Mouse (Mus musculus): Measurements from ENCODE around the gene Mapk3. TPM values are rescaled to one million over a fixed set of nuclear protein-coding genes. Genes with fewer than 3 reads are reported as not detected.

Gene Mapk3
- 29.3 TPM for total RNA-seq (2023)

GRCm38 (mm10) chr7:126759050-126759671 is at the start of gene Mapk3:
Mapk3 (plus strand) TSS chr7:126759601.

DNA sequence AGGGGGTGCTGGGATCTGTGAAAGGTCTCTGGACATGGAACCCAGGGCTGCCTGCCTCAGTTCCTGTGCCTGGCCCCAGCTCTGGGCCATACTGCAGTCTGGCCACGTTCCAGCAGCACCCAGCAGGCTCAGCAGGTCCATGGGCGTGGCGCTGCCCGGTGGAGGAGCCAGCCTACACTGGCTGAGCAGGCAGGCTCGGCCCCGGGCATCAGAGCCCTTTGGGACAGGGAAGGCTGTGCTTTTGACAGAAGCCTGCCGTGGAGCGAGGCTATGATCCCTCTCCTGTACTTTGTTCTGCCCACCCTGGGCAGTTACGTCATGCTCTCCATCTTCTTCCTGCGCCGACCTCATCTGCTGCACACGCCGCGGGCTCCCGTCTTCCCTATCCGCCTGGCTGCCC is 6.8 kb downstream of the Mapk3 start, which contains the start of gene Gdpd3:
Gdpd3 (plus strand) TSS at position 134 of the 400 bp plus-strand sequence.

DNA sequence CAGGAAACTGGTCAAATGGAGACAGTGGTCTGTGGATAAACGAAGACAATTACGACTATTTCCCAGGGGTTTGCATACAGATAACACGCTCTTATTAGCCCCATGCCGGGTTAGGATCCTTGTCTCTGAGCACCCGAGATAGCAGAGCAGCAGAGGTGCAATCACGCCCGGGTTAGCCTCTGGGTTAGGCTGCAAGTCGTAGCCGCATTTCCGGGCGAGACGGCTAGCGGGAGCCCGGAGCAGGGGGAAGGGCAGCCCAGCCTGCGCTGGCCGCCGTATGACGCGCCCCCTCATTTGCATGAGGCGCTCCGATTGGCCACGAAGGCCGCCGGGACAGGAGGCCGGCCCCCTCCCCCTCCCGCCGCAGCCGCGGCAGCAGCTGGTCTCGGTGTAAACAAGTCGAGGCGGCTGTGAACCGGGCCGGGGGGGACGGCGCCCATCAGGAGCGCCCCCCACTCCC is 17.2 kb downstream of the Mapk3 start, which contains the start of gene Ypel3:
Ypel3 (plus strand) TSS at position 358 of the 460 bp plus-strand sequence.

DNA sequence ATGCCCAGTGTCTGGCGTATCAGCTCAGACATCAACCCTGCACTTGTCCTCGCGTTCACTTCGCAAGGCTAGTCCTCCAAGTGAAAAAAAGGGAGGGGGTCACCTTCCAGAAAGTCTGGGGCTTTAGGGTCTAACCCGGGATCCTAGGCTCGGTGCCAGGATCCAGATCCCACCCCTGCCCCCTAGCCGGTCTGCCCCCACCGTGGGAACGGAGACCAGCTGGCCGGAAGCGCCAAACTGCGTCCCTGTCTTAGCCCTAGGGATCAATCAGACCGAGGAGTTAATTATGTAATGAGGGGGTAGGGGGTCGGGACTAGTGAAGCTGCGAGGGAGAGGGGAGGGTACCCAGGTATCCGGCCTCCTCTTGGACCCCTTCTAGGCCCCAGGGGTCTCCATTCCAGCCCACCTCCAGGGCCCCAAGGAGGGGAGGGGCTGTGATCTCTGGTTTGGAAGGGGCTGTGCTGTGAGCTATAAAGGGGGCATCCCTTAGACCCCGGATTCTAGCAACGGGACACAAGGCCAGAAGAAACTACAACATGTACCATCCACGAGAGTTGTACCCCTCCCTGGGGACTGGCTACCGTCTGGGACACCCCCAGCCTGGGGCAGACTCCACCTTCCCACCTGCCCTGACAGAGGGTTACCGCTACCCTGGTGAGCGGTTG is 21.7 kb downstream of the Mapk3 start, which contains the start of gene Tbx6:
Tbx6 (plus strand) TSS at position 513 of the 665 bp plus-strand sequence.

DNA sequence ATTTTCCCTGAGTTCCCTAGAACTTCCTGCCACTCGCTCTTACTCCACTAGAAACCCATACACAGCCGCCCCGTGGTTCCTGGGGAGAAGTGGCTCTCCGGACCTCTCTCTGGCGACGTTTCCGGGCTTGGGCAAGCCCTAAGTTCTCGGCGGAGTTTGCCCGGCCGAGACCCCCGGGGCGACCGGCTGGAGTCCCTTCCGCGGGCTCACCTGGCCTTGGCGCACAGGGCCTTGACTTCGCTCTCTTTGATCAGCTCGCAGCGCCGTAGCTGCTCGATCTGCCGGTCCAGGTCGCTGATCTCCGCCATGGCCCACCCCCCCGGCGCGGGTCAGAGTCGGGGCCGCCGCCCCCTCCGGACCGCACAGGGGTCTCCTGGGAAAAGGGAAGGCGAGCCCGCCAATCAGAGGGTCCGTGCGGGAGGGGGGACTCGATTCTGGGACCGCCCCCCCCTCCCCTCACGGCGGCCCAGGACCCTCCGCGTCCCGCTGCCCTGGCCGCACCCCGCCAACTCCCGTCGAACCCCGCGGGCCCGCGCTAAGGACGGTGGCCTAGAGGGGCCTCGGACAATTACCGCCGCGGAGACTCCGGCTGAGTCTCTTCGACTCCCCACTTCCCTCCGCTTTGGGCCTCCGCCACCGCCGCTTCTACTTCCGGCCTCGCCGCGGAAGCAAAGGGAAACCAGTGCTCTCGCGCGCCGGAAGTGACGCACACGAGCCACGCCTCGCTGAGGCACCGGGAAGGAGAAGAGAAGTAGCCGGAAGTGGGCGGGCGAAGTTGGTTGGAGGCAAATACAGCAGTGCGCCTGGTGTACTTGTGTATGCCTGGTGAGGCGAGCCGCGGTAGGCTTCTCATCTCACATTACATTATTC is 32.7 kb downstream of the Mapk3 start, which contains the start of gene Ppp4c:
Ppp4c (minus strand) TSS at position 646 of the 870 bp plus-strand sequence.

DNA sequence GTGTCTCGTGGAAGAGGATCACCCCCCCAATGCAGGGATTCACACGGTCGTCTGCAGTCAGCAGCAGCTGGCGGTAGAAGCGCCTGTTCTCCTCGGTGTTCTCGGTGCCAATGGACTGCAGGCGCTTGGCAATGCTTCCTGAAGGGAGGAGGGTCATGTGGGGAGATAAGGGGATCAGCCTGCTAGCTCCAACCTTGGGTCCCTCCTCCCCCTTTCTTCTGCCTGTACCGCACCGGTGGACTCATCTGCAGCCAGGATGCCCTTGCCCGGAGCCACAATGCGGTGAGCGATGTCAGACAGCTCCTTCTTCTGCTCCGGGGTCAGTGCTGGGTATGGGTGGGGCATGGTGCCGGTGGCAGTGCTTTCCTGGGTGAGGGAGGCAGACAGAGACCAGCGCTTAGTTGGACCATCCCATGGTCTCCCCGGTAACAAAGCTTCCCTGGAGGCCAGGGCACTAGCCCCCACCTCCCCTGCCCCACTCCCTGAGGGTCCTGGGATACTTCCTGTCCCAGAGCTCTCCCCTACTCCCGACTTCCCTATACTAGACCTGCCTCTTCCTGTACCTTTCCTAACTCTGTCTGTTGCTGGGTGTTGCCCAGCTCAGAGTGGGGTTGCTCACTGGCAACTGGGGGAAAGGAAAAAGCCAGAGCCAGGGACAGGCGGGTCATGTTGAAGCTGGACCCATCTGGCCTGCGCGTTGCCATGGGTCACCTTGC is 38.2 kb downstream of the Mapk3 start, which contains the start of gene Fam57b:
Fam57b (plus strand) TSS at position 258 of the 716 bp plus-strand sequence.

Other genes with a start within 250 kb of the Mapk3 start
- gene Eif3c, start 193.2 kb upstream of the Mapk3 start, total RNA-seq (2023): 106 TPM
- 4.6 TPM for gene Apobr, start 174.7 kb upstream of the Mapk3 start, total RNA-seq (2023)
- 90.5 TPM for gene Cln3, start 173.8 kb upstream of the Mapk3 start, total RNA-seq (2023)
- not detected for gene Il27, start 164.7 kb upstream of the Mapk3 start, total RNA-seq (2023)
- not detected for gene Nupr1, start 128.7 kb upstream of the Mapk3 start, total RNA-seq (2023)
- gene Sgf29, start 110.3 kb upstream of the Mapk3 start, total RNA-seq (2023): 58.8 TPM
- gene Sult1a1, start 83.2 kb upstream of the Mapk3 start, total RNA-seq (2023): 0.59 TPM
- gene Bola2, start 64.2 kb upstream of the Mapk3 start, total RNA-seq (2023): 127 TPM
- gene Slx1b, start 63.8 kb upstream of the Mapk3 start, total RNA-seq (2023): 6.8 TPM
- gene Coro1a, start 51.8 kb upstream of the Mapk3 start, total RNA-seq (2023): 1,152 TPM
- 2.6 TPM for gene Gdpd3, start 6.7 kb downstream of the Mapk3 start, total RNA-seq (2023)
- gene Ypel3, start 17.4 kb downstream of the Mapk3 start, total RNA-seq (2023): 256 TPM
- gene Tbx6, start 21.9 kb downstream of the Mapk3 start, total RNA-seq (2023): 8.0 TPM
- gene Ppp4c, start 32.9 kb downstream of the Mapk3 start, total RNA-seq (2023): 239 TPM
- gene Fam57b, start 38.1 kb downstream of the Mapk3 start, total RNA-seq (2023): not detected
- gene 4930451I11Rik, start 72.0 kb downstream of the Mapk3 start, total RNA-seq (2023): not detected
- not detected for gene Doc2a, start 87.8 kb downstream of the Mapk3 start, total RNA-seq (2023)
- 24.4 TPM for gene Hirip3, start 102.4 kb downstream of the Mapk3 start, total RNA-seq (2023)
- 60.5 TPM for gene Ino80e, start 102.8 kb downstream of the Mapk3 start, total RNA-seq (2023)
- 72.3 TPM for gene Taok2, start 125.1 kb downstream of the Mapk3 start, total RNA-seq (2023)
- gene Tmem219, start 163.3 kb downstream of the Mapk3 start, total RNA-seq (2023): 22.6 TPM
- 37.3 TPM for gene Kctd13, start 169.3 kb downstream of the Mapk3 start, total RNA-seq (2023)
- gene Asphd1, start 190.0 kb downstream of the Mapk3 start, total RNA-seq (2023): not detected
- 6.1 TPM for gene Sez6l2, start 191.0 kb downstream of the Mapk3 start, total RNA-seq (2023)
- 99.9 TPM for gene Cdipt, start 216.3 kb downstream of the Mapk3 start, total RNA-seq (2023)
- 0.62 TPM for gene Cdiptos, start 216.5 kb downstream of the Mapk3 start, total RNA-seq (2023)